Mouse (Mus musculus): ENCODE measurements at regions not wholly inside any gene's neighbourhood (a gene's known extent, or its start where the extent isn't known, plus 50 kb on each side); places are given as distances from the start of the nearest gene placed in this dataset.

- no peak for TF ChIP-seq MAX (IDR thresholded peaks at IDR 0.05)
- no peak for TF ChIP-seq CEBPB (IDR thresholded peaks at IDR 0.05; ENCODE audit: low read depth)
- no peak for TF ChIP-seq CTCF (IDR thresholded peaks at IDR 0.05; ENCODE audit: control insufficient read depth, insufficient read depth, insufficient read length)
- no peak for TF ChIP-seq USF1 (IDR thresholded peaks at IDR 0.05; ENCODE audit: low read depth)
- no peak for TF ChIP-seq MYOD1 (IDR thresholded peaks at IDR 0.05; ENCODE audit: control insufficient read depth, insufficient read length, low read depth)
These were observed 72.2 kb upstream of the Synm start for GRCm38 (mm10) chr7:67831738-67832137.
